Mouse (Mus musculus): ENCODE data around the gene Gm4302. TPM values are rescaled to one million over a fixed set of nuclear protein-coding genes. Genes with fewer than 3 reads are reported as not detected.

Gene Gm4302
- total and polyA plus RNA-seq, 3 experiments = not detected

Other genes with a start within 250 kb of the Gm4302 start
- gene Gm4301, start 5.2 kb upstream of the Gm4302 start, total RNA-seq (2014; fragmentation: Nextera tagmentation) = not detected in 2 replicates
- gene Gm4301, start 5.2 kb upstream of the Gm4302 start, total RNA-seq (2017) = not detected in 2 replicates
- gene Gm4301, start 5.2 kb upstream of the Gm4302 start, polyA plus RNA-seq (2012) = not detected in 2 replicates
- not detected in 2 replicates for gene Gm4303, start 5.1 kb downstream of the Gm4302 start, total RNA-seq (2014; fragmentation: Nextera tagmentation)
- not detected in 2 replicates for gene Gm4303, start 5.1 kb downstream of the Gm4302 start, total RNA-seq (2017)
- not detected in 2 replicates for gene Gm4303, start 5.1 kb downstream of the Gm4302 start, polyA plus RNA-seq (2012)
- not detected in 2 replicates for gene Gm4305, start 10.3 kb downstream of the Gm4302 start, total RNA-seq (2014; fragmentation: Nextera tagmentation)
- not detected in 2 replicates for gene Gm4305, start 10.3 kb downstream of the Gm4302 start, total RNA-seq (2017)
- gene Gm4305, start 10.3 kb downstream of the Gm4302 start, polyA plus RNA-seq (2012) = not detected in 2 replicates
- gene Gm4307, start 20.5 kb downstream of the Gm4302 start, total RNA-seq (2014; fragmentation: Nextera tagmentation) = not detected in 2 replicates
- gene Gm4307, start 20.5 kb downstream of the Gm4302 start, total RNA-seq (2017) = not detected in 2 replicates
- gene Gm4307, start 20.5 kb downstream of the Gm4302 start, polyA plus RNA-seq (2012) = not detected in 2 replicates
- not detected in 2 replicates for gene Gm4312, start 41.7 kb downstream of the Gm4302 start, total RNA-seq (2014; fragmentation: Nextera tagmentation)
- gene Gm4312, start 41.7 kb downstream of the Gm4302 start, total RNA-seq (2017) = not detected in 2 replicates
- not detected in 2 replicates for gene Gm4312, start 41.7 kb downstream of the Gm4302 start, polyA plus RNA-seq (2012)
- gene Tmtc3, start 146.5 kb downstream of the Gm4302 start, total RNA-seq (2014; fragmentation: Nextera tagmentation) = 75.6 and 86.8 TPM in 2 replicates
- 9.8 and 12.3 TPM in 2 replicates for gene Tmtc3, start 146.5 kb downstream of the Gm4302 start, total RNA-seq (2017)
- gene Tmtc3, start 146.5 kb downstream of the Gm4302 start, polyA plus RNA-seq (2012) = 4.7 and 8.5 TPM in 2 replicates
- 45.9 and 49.4 TPM in 2 replicates for gene Cep290, start 146.7 kb downstream of the Gm4302 start, total RNA-seq (2014; fragmentation: Nextera tagmentation)
- gene Cep290, start 146.7 kb downstream of the Gm4302 start, total RNA-seq (2017) = 23.3 and 28.6 TPM in 2 replicates
- gene Cep290, start 146.7 kb downstream of the Gm4302 start, polyA plus RNA-seq (2012) = 0.58 and 1.0 TPM in 2 replicates
- gene 4930430F08Rik, start 249.6 kb downstream of the Gm4302 start, total RNA-seq (2014; fragmentation: Nextera tagmentation) = 31.5 and 45.5 TPM in 2 replicates
- 21.0 and 23.3 TPM in 2 replicates for gene 4930430F08Rik, start 249.6 kb downstream of the Gm4302 start, total RNA-seq (2017)
- 3.8 and 5.2 TPM in 2 replicates for gene 4930430F08Rik, start 249.6 kb downstream of the Gm4302 start, polyA plus RNA-seq (2012)
- gene 1700017N19Rik, start 249.6 kb downstream of the Gm4302 start, total RNA-seq (2014; fragmentation: Nextera tagmentation) = not detected in 2 replicates
- gene 1700017N19Rik, start 249.6 kb downstream of the Gm4302 start, total RNA-seq (2017) = 0.17 TPM in 1 of 2 replicates, not detected in the other
- not detected in 2 replicates for gene 1700017N19Rik, start 249.6 kb downstream of the Gm4302 start, polyA plus RNA-seq (2012)